ENCODE assay signal across 8 mouse cellular contexts in the genomic region with DNA sequence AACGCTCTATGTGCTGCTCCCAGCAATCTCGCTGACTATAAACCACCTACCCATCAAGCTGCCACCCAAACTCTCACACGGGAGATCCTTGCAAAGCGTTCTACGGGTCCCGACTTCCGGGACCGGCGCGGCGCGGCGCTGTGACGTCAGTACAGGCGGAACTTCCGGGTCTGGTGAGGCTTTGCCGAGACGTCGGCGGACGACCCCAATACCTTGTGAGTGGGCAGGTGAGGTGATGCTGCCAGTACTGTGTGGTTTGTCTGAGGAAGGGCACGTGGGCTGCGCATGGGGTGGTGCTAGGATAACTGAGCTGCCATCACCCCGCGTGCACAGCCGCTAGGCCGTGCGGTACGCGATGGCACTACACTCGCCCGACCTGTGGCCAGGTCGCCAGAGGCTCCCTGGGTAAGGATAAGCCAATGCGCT. TPM values are rescaled to one million over a fixed set of nuclear protein-coding genes. Genes with fewer than 3 reads are reported as not detected.
DNase-seq lines count a peak whose midpoint lies in the region; ATAC-seq and TF ChIP-seq lines count a peak whose summit lies in the region.

Gene Ldah, plus strand, starts transcription at position 130 of the 426 bp plus-strand sequence.

- H3K27me3 ChIP-seq in forebrain, postnatal 0 days (ENCODE audit: insufficient read depth, low read length), result no peaks in the 10 kb centered on the region
- H3K27me3 ChIP-seq in lung, embryonic 15.5 days, result no peaks in the 10 kb centered on the region

- H3K4me3 ChIP-seq in ES-E14 (ENCODE audit: insufficient read depth in 1 of 2, low read depth in 1 of 2, low read length in 2 of 2, poor library complexity in 1 of 2, severe bottlenecking in 1 of 2), result peak within 1 kb of the TSS; percentile 77 to 83
- peak within 1 kb of the TSS; percentile 80 for H3K4me3 ChIP-seq in forebrain, postnatal 0 days (ENCODE audit: low read depth, low read length)
- H3K4me3 ChIP-seq in lung, embryonic 15.5 days, result peak within 1 kb of the TSS; percentile 86

- H3K27ac ChIP-seq in ES-E14 (ENCODE audit: insufficient read depth, low read depth, low read length, poor library complexity, severe bottlenecking), result peak within 1 kb of the TSS; percentile 9; the same call in 1 of the 2 replicates
- H3K27ac ChIP-seq in forebrain, postnatal 0 days (ENCODE audit: low read depth, low read length), result peak within 1 kb of the TSS; percentile 54; the same call in 1 of the 2 replicates
- 0 out of 2 replicates have a peak within 1 kb of the TSS, but pooled peaks have one; percentile 9 for H3K27ac ChIP-seq in lung, embryonic 15.5 days

- peak within 1 kb of the TSS; percentile 63 for H3K4me2 ChIP-seq in forebrain, postnatal 0 days (ENCODE audit: low read depth)
- peak within 1 kb of the TSS; percentile 73 for H3K4me2 ChIP-seq in lung, embryonic 15.5 days

- in situ Hi-C loops in ES-E14 (cut with MboI; ENCODE audit: low sequenced_read_pairs in 2 of 2, unreplicated experiment in 2 of 2), result no loop called here

- peak; percentile 73 for DNase-seq in ES-E14 (ENCODE audit: low read depth, low spot score)
- DNase-seq in cerebellum, adult 18-20 months, result peak; percentile 91 to 92
- DNase-seq in forebrain, postnatal 0 days, result peak; percentile 95
- peak; percentile 89 for DNase-seq in heart, postnatal 4 days
- peak; percentile 83 to 89 for DNase-seq in layer of hippocampus, adult 8-10 months (ENCODE audit: low spot score in 2 of 2)
- DNase-seq in ovary, adult 18-20 months (ENCODE audit: low spot score), result peak; percentile 75
- peak; percentile 94 for DNase-seq in thymus, postnatal 0 days (ENCODE audit: low spot score)

- no peaks in the 10 kb centered on the region for H3K9me3 ChIP-seq in ES-E14 (ENCODE audit: control insufficient read depth, insufficient read depth, low read depth, low read length)
- no peaks in the 10 kb centered on the region for H3K9me3 ChIP-seq in forebrain, postnatal 0 days (ENCODE audit: low read length)
- no peaks in the 10 kb centered on the region for H3K9me3 ChIP-seq in lung, embryonic 15.5 days

- H3K9ac ChIP-seq in ES-E14 (ENCODE audit: insufficient read depth, low read depth, low read length, poor library complexity, severe bottlenecking), result peak within 1 kb of the TSS; percentile 81
- H3K9ac ChIP-seq in forebrain, postnatal 0 days, result peak within 1 kb of the TSS; percentile 72
- H3K9ac ChIP-seq in lung, embryonic 15.5 days, result peak within 1 kb of the TSS; percentile 70

- no peaks in the 10 kb centered on the region for H3K4me1 ChIP-seq in ES-E14 (ENCODE audit: control insufficient read depth in 2 of 2, insufficient read depth in 2 of 2, low read length in 2 of 2, poor library complexity in 1 of 2)
- H3K4me1 ChIP-seq in forebrain, postnatal 0 days (ENCODE audit: insufficient read depth), result peaks cover 4% of the 10 kb centered on the region; the same call in 1 of the 2 replicates
- peaks cover 3% of the 10 kb centered on the region; the same call in 1 of the 2 replicates for H3K4me1 ChIP-seq in lung, embryonic 15.5 days

- WGBS in forebrain, postnatal 0 days, result 2% methylated on average over 34 of the region's 34 CpGs
- WGBS in lung, embryonic 15.5 days, result under 1% methylated on average over 34 of the region's 34 CpGs

- H3K36me3 ChIP-seq in ES-E14 (ENCODE audit: control insufficient read depth, insufficient read depth, low read length, poor library complexity, severe bottlenecking), result no peaks in the 10 kb centered on the region
- H3K36me3 ChIP-seq in forebrain, postnatal 0 days (ENCODE audit: insufficient read depth), result no peaks in the 10 kb centered on the region
- 0 out of 2 replicates have a peak, but pooled peaks cover 2% of the 10 kb centered on the region for H3K36me3 ChIP-seq in lung, embryonic 15.5 days

- ATAC-seq in forebrain, postnatal 0 days, result peak; percentile 99
- ATAC-seq in lung, embryonic 15.5 days (ENCODE audit: borderline replicate concordance, extremely low read depth, low FRiP score, low TSS enrichment), result peak; percentile 97

- peak; percentile 55 for TF ChIP-seq CTCF in forebrain, postnatal 0 days (IDR thresholded peaks at IDR 0.05; ENCODE audit: low read depth)

TF ChIP-seq in ES-E14, 5 proteins besides CTCF, POLR2A, EP300 and RAD21:
- TF ChIP-seq HCFC1 (IDR thresholded peaks at IDR 0.05; ENCODE audit: borderline replicate concordance, insufficient read depth, low read length) (peak; percentile 70; the same call in 1 of the 2 replicates), ZNF384 (IDR thresholded peaks at IDR 0.05; ENCODE audit: low read depth, low read length) (no peak), CHD2 (IDR thresholded peaks at IDR 0.05; ENCODE audit: low read depth, low read length) (no peak)

RNA-seq across cellular contexts. Expression of gene Ldah, which starts in this region (rescaled TPM):
- total RNA-seq in ES-E14 (2012; rRNA removed), result 20.1 and 27.4 TPM in 2 replicates
- total RNA-seq in forebrain, postnatal 0 days (2014; rRNA removed), result 54.5 TPM in 2 replicates
- 74.0 and 85.5 TPM in 2 replicates for polyA plus RNA-seq in forebrain, postnatal 0 days (2015; fragmentation: Nextera tagmentation; extraction: Ambion mirVana)
- total RNA-seq in heart, postnatal 4 days (2021), result 10 to 100 TPM; 25.8 to 29.1 TPM
- 10 to 100 TPM; 38.3 to 49.0 (median 42.7) TPM for total RNA-seq in layer of hippocampus, adult 8-10 months (2022)
- 49.3 and 50.9 TPM in 2 replicates for polyA plus RNA-seq in lung, embryonic 15.5 days (2015; fragmentation: Nextera tagmentation; extraction: Ambion mirVana)
- 48.1 and 53.7 TPM in 2 replicates for polyA plus RNA-seq in thymus, postnatal 0 days (2015; fragmentation: Nextera tagmentation; extraction: Ambion mirVana)

Comparison
In these comparisons a context has a peak if more than half of its experiments do, and no peak if none do; other contexts are left out.
1. Peak in every context shown above with its lines: DNase-seq, ATAC-seq, H3K4me3 ChIP-seq and H3K27ac ChIP-seq.